Mouse (Mus musculus): ENCODE results near the gene Pan2. TPM values are rescaled to one million over a fixed set of nuclear protein-coding genes. Genes with fewer than 3 reads are reported as not detected.

The Pan2 gene
- polyA plus RNA-seq, 1 experiment from 2014 or later: 41.8 TPM

GRCm38 (mm10) chr10:128347541-128347940 lies 44.4 kb downstream of the Pan2 start:
- WGBS: 95% methylated on average over 8 of the region's 8 CpGs
- no peaks in the 10 kb centered on the region for H3K27me3 ChIP-seq (ENCODE audit: low read depth, poor library complexity, severe bottlenecking)
- no peaks in the 10 kb centered on the region for H3K9me3 ChIP-seq (replicated peaks)
- H3K4me1 ChIP-seq: no peaks in the 10 kb centered on the region
- H3K36me3 ChIP-seq: peaks cover 58% of the 10 kb centered on the region
- H3K4me3 ChIP-seq: no peak overlapping the region
- DNase-seq (ENCODE audit: low spot score): no peak
- H3K27ac ChIP-seq: no peak overlapping the region

GRCm38 (mm10) chr10:128358796-128359195 lies 55.7 kb downstream of the Pan2 start:
- Histone ChIP-seq H3K27ac (no peak overlapping the region), H3K27me3 (ENCODE audit: low read depth, poor library complexity, severe bottlenecking) (no peaks in the 10 kb centered on the region), H3K9me3 (replicated peaks) (no peaks in the 10 kb centered on the region), H3K4me3 (no peak overlapping the region), H3K36me3 (peaks cover 97% of the 10 kb centered on the region), H3K4me1 (no peaks in the 10 kb centered on the region)
- no peak for DNase-seq (ENCODE audit: low spot score)
- 55% methylated on average over 2 of the region's 2 CpGs for WGBS

- no peaks in the 10 kb centered on the region for H3K9me3 ChIP-seq (replicated peaks)
- no peak overlapping the region for H3K27ac ChIP-seq
- peaks cover 96% of the 10 kb centered on the region for H3K36me3 ChIP-seq
- H3K4me3 ChIP-seq: no peak overlapping the region
- no peaks in the 10 kb centered on the region for H3K27me3 ChIP-seq (ENCODE audit: low read depth, poor library complexity, severe bottlenecking)
- no peaks in the 10 kb centered on the region for H3K4me1 ChIP-seq
- WGBS: 93% methylated on average over 6 of the region's 6 CpGs
- DNase-seq (ENCODE audit: low spot score): no peak
These were observed 56.1 kb downstream of the Pan2 start for GRCm38 (mm10) chr10:128359226-128359625.

- DNase-seq (ENCODE audit: low spot score): no peak
- Histone ChIP-seq H3K27ac (no peak overlapping the region), H3K9me3 (replicated peaks) (no peaks in the 10 kb centered on the region), H3K27me3 (ENCODE audit: low read depth, poor library complexity, severe bottlenecking) (no peaks in the 10 kb centered on the region), H3K4me3 (no peak overlapping the region), H3K36me3 (peaks cover 87% of the 10 kb centered on the region), H3K4me1 (no peaks in the 10 kb centered on the region)
- 90% methylated on average over 6 of the region's 6 CpGs for WGBS
These were observed 58.7 kb downstream of the Pan2 start for GRCm38 (mm10) chr10:128361836-128362235.

GRCm38 (mm10) chr10:128362568-128362967 lies 59.4 kb downstream of the Pan2 start:
- Histone ChIP-seq H3K36me3 (peaks cover 80% of the 10 kb centered on the region), H3K4me3 (no peak overlapping the region), H3K27ac (no peak overlapping the region), H3K27me3 (ENCODE audit: low read depth, poor library complexity, severe bottlenecking) (no peaks in the 10 kb centered on the region), H3K9me3 (replicated peaks) (no peaks in the 10 kb centered on the region), H3K4me1 (0 out of 2 replicates have a peak, but pooled peaks cover 2% of the 10 kb centered on the region)
- DNase-seq (ENCODE audit: low spot score): no peak
- WGBS: 57% methylated on average over 3 of the region's 3 CpGs

- WGBS: 20% methylated on average over 19 of the region's 19 CpGs
- Histone ChIP-seq H3K27ac (peak overlapping the region; percentile 88), H3K27me3 (ENCODE audit: low read depth, poor library complexity, severe bottlenecking) (no peaks in the 10 kb centered on the region)
These were observed 64.8 kb downstream of the Pan2 start for GRCm38 (mm10) chr10:128367899-128368401.

GRCm38 (mm10) chr10:128368402-128369217 lies 65.5 kb downstream of the Pan2 start, which contains the start of gene Coq10a:
Coq10a (minus strand) TSS chr10:128368997.
- Histone ChIP-seq H3K9me3 (replicated peaks) (no peaks in the 10 kb centered on the region), H3K4me3 (peak within 1 kb of the TSS; percentile 82), H3K27me3 (ENCODE audit: low read depth, poor library complexity, severe bottlenecking) (no peaks in the 10 kb centered on the region), H3K36me3 (peaks cover 20% of the 10 kb centered on the region), H3K27ac (peak within 1 kb of the TSS; percentile 88), H3K4me1 (peaks cover 33% of the 10 kb centered on the region)
- DNase-seq (ENCODE audit: low spot score): peak; percentile 90
- WGBS: under 1% methylated on average over 87 of the region's 87 CpGs

More at GRCm38 (mm10) chr10:128367899-128368401, 64.8 kb downstream of the Pan2 start:
- H3K36me3 ChIP-seq: peaks cover 26% of the 10 kb centered on the region
- peak overlapping the region; percentile 82 for H3K4me3 ChIP-seq
- peaks cover 33% of the 10 kb centered on the region for H3K4me1 ChIP-seq
- DNase-seq (ENCODE audit: low spot score): no peak
- no peaks in the 10 kb centered on the region for H3K9me3 ChIP-seq (replicated peaks)

- WGBS: 6% methylated on average over 9 of the region's 9 CpGs
- Histone ChIP-seq H3K4me1 (peaks cover 33% of the 10 kb centered on the region), H3K9me3 (replicated peaks) (no peaks in the 10 kb centered on the region), H3K27ac (peak overlapping the region; percentile 88), H3K36me3 (peaks cover 15% of the 10 kb centered on the region), H3K4me3 (peak overlapping the region; percentile 82), H3K27me3 (ENCODE audit: low read depth, poor library complexity, severe bottlenecking) (no peaks in the 10 kb centered on the region)
- DNase-seq (ENCODE audit: low spot score): no peak
These were observed 66.0 kb downstream of the Pan2 start for GRCm38 (mm10) chr10:128369218-128369543.

- H3K27me3 ChIP-seq (ENCODE audit: low read depth, poor library complexity, severe bottlenecking): no peaks in the 10 kb centered on the region
- peaks cover 33% of the 10 kb centered on the region for H3K4me1 ChIP-seq
- H3K9me3 ChIP-seq (replicated peaks): no peaks in the 10 kb centered on the region
- no peak for DNase-seq (ENCODE audit: low spot score)
- peaks cover 11% of the 10 kb centered on the region for H3K36me3 ChIP-seq
- WGBS: 87% methylated on average over 6 of the region's 6 CpGs
- H3K27ac ChIP-seq: peak overlapping the region; percentile 88; the same call in 1 of the 2 replicates
- H3K4me3 ChIP-seq: peak overlapping the region; percentile 82
These were observed 66.5 kb downstream of the Pan2 start for GRCm38 (mm10) chr10:128369599-128369998.

- WGBS: 74% methylated on average over 5 of the region's 6 CpGs
- peaks cover 7% of the 10 kb centered on the region for H3K36me3 ChIP-seq
- H3K4me3 ChIP-seq: no peak overlapping the region
- H3K9me3 ChIP-seq (replicated peaks): no peaks in the 10 kb centered on the region
- H3K27me3 ChIP-seq (ENCODE audit: low read depth, poor library complexity, severe bottlenecking): no peaks in the 10 kb centered on the region
- no peak overlapping the region for H3K27ac ChIP-seq
- peaks cover 33% of the 10 kb centered on the region for H3K4me1 ChIP-seq
- DNase-seq (ENCODE audit: low spot score): no peak
These were observed 66.9 kb downstream of the Pan2 start for GRCm38 (mm10) chr10:128370021-128370420.

- 38% methylated on average over 4 of the region's 4 CpGs for WGBS
- Histone ChIP-seq H3K36me3 (peaks cover 1% of the 10 kb centered on the region; the same call in 1 of the 2 replicates), H3K27ac (no peak overlapping the region), H3K27me3 (ENCODE audit: low read depth, poor library complexity, severe bottlenecking) (no peaks in the 10 kb centered on the region), H3K4me1 (peaks cover 33% of the 10 kb centered on the region), H3K4me3 (no peak overlapping the region), H3K9me3 (replicated peaks) (no peaks in the 10 kb centered on the region)
- no peak for DNase-seq (ENCODE audit: low spot score)
These were observed 67.5 kb downstream of the Pan2 start for GRCm38 (mm10) chr10:128370601-128371000.
